ENCODE assay signal across 9 mouse cellular contexts in the genomic region with DNA sequence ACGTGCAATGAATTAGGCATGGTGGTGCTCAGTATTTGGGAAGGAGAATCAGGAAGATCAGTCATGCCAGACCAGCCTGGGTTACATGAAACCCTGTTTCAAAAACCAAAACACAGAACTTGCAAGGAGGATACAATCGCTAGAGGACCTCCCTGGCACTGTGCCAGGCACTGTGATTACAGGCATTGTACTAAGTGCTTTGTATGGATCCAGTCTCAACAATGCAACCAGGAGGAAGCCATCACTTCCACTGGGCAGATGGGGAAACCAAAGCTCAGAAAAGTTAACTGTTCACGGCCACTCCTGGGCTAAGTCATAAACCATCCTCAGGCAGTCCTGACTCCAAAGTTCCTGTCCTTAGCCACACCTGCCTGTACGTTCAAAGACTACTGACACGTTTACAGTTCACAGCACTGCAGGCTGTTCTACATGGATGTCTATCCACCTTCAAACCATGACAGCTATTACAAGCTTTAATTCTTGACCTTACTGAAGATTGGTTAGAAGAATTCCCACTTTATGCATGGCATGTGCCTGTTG. TPM values are rescaled to one million over a fixed set of nuclear protein-coding genes. Genes with fewer than 3 reads are reported as not detected.
DNase-seq lines count a peak whose midpoint lies in the region.
"Had no signal": no experiment of that assay in that cellular context is flagged by ENCODE, and none has a peak within 500 bp of the region (broad histone marks: within the 10 kb centered on the region; RNA-seq: fewer than 3 reads in every experiment).

No protein-coding gene starts in this region.

- intact Hi-C loops in heart, postnatal 25 days (cut with DNase I) = loop anchor here (5.0 kb wide), 1 partner anchor 91 kb away; a partner anchor contains a TSS

- peak; percentile 41 to 48 for DNase-seq in heart, adult 18-20 months
- no peak for DNase-seq in heart, postnatal 25 days (ENCODE audit: low spot score)
- peak; percentile 61 for DNase-seq in testis, postnatal 10 days (ENCODE audit: low spot score)
- DNase-seq in testis, postnatal 14 days (ENCODE audit: low spot score) = no peak
- DNase-seq in kidney, postnatal 14 days = peak; percentile 59
- no peak for DNase-seq in B cell, adult 2 months
- DNase-seq in thymus, postnatal 10 days (ENCODE audit: low spot score in 2 of 2) = no peak
- no peak for DNase-seq in frontal cortex, postnatal 36 days (ENCODE audit: low spot score in 2 of 2)

RNA-seq across cellular contexts. Expression of a gene that starts 5.4 kb away (rescaled TPM):
- total RNA-seq in heart, adult 18-20 months (2021) = 10 to 100 TPM; 13.6 to 15.0 TPM
- 10 to 100 TPM; 11.8 to 13.8 TPM for total RNA-seq in heart, postnatal 25 days (2021)

RNA-seq across cellular contexts. Expression of a gene that starts 5.6 kb away (rescaled TPM):
- total RNA-seq in heart, adult 18-20 months (2021) = 1 to 10 TPM; 7.3 to 7.6 TPM
- 1 to 10 TPM; 8.2 to 8.3 TPM for total RNA-seq in heart, postnatal 25 days (2021)

RNA-seq across cellular contexts. Expression of a gene that starts 26.7 kb away (rescaled TPM):
- total RNA-seq in heart, adult 18-20 months (2021) = not detected
- not detected for total RNA-seq in heart, postnatal 25 days (2021)
- total RNA-seq: layer of hippocampus, postnatal 14 days had no signal

RNA-seq across cellular contexts. Expression of a gene that starts 28.7 kb away (rescaled TPM):
- total RNA-seq in heart, adult 18-20 months (2021) = not detected
- total RNA-seq in heart, postnatal 25 days (2021) = under 1 TPM in 1 of 2 experiments, not detected in 1; 0.08 TPM
- total RNA-seq: layer of hippocampus, postnatal 14 days had no signal

RNA-seq across cellular contexts. Expression of a gene that starts 34.2 kb away (rescaled TPM):
- total RNA-seq in heart, adult 18-20 months (2021) = under 1 TPM in 1 of 2 experiments, not detected in 1; 0.41 TPM
- total RNA-seq in heart, postnatal 25 days (2021) = not detected

Comparison
In these comparisons a context has a peak if more than half of its experiments do, and no peak if none do; other contexts are left out.
1. DNase-seq: peak in heart, adult 18-20 months (2 of 2), testis, postnatal 10 days (single experiment) and kidney, postnatal 14 days (single experiment); none in heart, postnatal 25 days (single experiment), testis, postnatal 14 days (single experiment), B cell, adult 2 months (0 of 2), thymus, postnatal 10 days (0 of 2) and frontal cortex, postnatal 36 days (0 of 2).